Mouse (Mus musculus): ENCODE measurements around the gene Bnip3. TPM values are rescaled to one million over a fixed set of nuclear protein-coding genes. Genes with fewer than 3 reads are reported as not detected.

Gene Bnip3
- polyA plus RNA-seq, 1 experiment: 69.2 TPM

DNA sequence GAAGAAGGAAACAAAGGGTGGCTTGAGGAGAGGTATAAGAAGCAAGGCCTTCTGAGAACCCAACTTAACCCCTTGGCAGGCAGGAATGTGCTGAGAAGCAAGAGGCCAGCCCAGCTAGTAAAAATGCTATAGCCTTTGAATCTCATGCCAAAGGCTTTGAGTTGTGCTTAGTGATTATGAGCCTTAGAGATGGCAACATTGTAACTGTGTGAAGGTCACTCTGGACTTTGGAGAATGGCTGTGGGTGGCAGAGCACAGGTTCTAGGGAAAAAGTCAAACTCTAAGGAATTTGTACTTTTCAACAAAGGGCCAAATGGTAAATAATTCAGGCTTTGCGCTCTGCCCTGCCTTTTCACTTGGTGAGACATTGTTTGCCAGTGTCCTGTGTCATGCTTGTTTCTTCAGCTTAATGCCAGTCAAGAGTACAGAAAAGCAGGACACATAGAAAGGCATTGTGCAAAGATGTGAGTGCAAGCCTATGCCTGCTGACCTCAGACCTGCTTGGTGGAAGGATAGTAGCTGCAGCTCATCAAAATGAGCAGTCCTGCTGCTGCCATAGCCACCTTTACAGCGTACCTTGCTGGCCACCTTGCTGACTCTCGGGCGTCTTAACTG is 55.8 kb downstream of the Bnip3 start:
- H3K27me3 ChIP-seq (replicated peaks; ENCODE audit: control insufficient read depth, insufficient read depth, low read length): no peaks in the 10 kb centered on the region
- no peak for TF ChIP-seq CTCF (conservative IDR thresholded peaks at IDR 0.05; ENCODE audit: insufficient read depth, insufficient read length, low read depth, low read length)
- no peak for TF ChIP-seq POLR2A (IDR thresholded peaks at IDR 0.05; ENCODE audit: low read depth, low read length)
- peak overlapping the region; percentile 13; the same call in 1 of the 2 replicates for H3K27ac ChIP-seq (ENCODE audit: insufficient read depth, low read depth, low read length)
- peak; percentile 38 for DNase-seq
- no peaks in the 10 kb centered on the region for H3K36me3 ChIP-seq (ENCODE audit: control insufficient read depth, insufficient read depth, low read length)
- peaks cover 14% of the 10 kb centered on the region for H3K4me1 ChIP-seq (ENCODE audit: control insufficient read depth, insufficient read depth, low read length)
- 84% methylated on average over 4 of the region's 4 CpGs for WGBS
- no peak overlapping the region for H3K4me3 ChIP-seq (ENCODE audit: insufficient read depth, low read depth, low read length)

DNA sequence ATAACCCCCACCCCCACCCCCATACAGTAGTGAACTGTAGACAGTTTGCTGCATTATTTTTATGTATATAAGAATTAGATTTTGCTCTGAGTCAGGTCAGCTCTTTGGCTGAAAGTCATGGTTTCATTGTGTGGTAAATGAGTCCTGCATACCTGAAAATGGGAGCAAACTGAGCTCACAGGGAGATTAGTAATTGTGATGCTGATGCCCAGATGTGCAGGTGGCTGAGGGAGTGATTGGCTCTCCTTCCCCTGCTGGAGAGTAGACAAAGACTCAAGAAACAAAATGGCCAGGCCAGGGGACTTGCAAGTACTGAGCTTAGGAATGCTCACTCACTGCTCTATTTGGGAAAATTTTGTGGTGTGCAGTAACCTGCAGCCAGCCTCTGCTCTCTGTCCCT is 59.2 kb downstream of the Bnip3 start:
- peaks cover 29% of the 10 kb centered on the region for H3K4me1 ChIP-seq (ENCODE audit: control insufficient read depth, insufficient read depth, low read length)
- no peak for DNase-seq
- H3K27ac ChIP-seq (ENCODE audit: insufficient read depth, low read depth, low read length): no peak overlapping the region
- no peaks in the 10 kb centered on the region for H3K27me3 ChIP-seq (replicated peaks; ENCODE audit: control insufficient read depth, insufficient read depth, low read length)
- TF ChIP-seq CTCF (conservative IDR thresholded peaks at IDR 0.05; ENCODE audit: insufficient read depth, insufficient read length, low read depth, low read length): no peak
- TF ChIP-seq POLR2A (IDR thresholded peaks at IDR 0.05; ENCODE audit: low read depth, low read length): no peak
- H3K36me3 ChIP-seq (ENCODE audit: control insufficient read depth, insufficient read depth, low read length): no peaks in the 10 kb centered on the region
- H3K4me3 ChIP-seq (ENCODE audit: insufficient read depth, low read depth, low read length): no peak overlapping the region

GRCm38 (mm10) chr7:138848028-138848920 is 61.0 kb downstream of the Bnip3 start:
- WGBS: 57% methylated on average over 7 of the region's 7 CpGs
- H3K27ac ChIP-seq (ENCODE audit: insufficient read depth, low read depth, low read length): no peak overlapping the region
- no peak overlapping the region for H3K4me3 ChIP-seq (ENCODE audit: insufficient read depth, low read depth, low read length)

GRCm38 (mm10) chr7:138847316-138848027 is 61.8 kb downstream of the Bnip3 start:
- 15% methylated on average over 13 of the region's 13 CpGs for WGBS
- Histone ChIP-seq H3K27ac (ENCODE audit: insufficient read depth, low read depth, low read length) (no peak overlapping the region), H3K4me1 (ENCODE audit: control insufficient read depth, insufficient read depth, low read length) (peaks cover 24% of the 10 kb centered on the region), H3K4me3 (ENCODE audit: insufficient read depth, low read depth, low read length) (peak overlapping the region; percentile 66), H3K27me3 (replicated peaks; ENCODE audit: control insufficient read depth, insufficient read depth, low read length) (no peaks in the 10 kb centered on the region), H3K36me3 (ENCODE audit: control insufficient read depth, insufficient read depth, low read length) (no peaks in the 10 kb centered on the region)
- TF ChIP-seq CTCF (conservative IDR thresholded peaks at IDR 0.05; ENCODE audit: insufficient read depth, insufficient read length, low read depth, low read length): no peak
- DNase-seq: peak; percentile 12

More at GRCm38 (mm10) chr7:138848028-138848920, 61.0 kb downstream of the Bnip3 start:
- H3K27me3 ChIP-seq (replicated peaks; ENCODE audit: control insufficient read depth, insufficient read depth, low read length): no peaks in the 10 kb centered on the region
- TF ChIP-seq POLR2A (IDR thresholded peaks at IDR 0.05; ENCODE audit: low read depth, low read length) (no peak), CTCF (conservative IDR thresholded peaks at IDR 0.05; ENCODE audit: insufficient read depth, insufficient read length, low read depth, low read length) (no peak)
- DNase-seq: no peak
- H3K36me3 ChIP-seq (ENCODE audit: control insufficient read depth, insufficient read depth, low read length): no peaks in the 10 kb centered on the region
- peaks cover 30% of the 10 kb centered on the region for H3K4me1 ChIP-seq (ENCODE audit: control insufficient read depth, insufficient read depth, low read length)

DNA sequence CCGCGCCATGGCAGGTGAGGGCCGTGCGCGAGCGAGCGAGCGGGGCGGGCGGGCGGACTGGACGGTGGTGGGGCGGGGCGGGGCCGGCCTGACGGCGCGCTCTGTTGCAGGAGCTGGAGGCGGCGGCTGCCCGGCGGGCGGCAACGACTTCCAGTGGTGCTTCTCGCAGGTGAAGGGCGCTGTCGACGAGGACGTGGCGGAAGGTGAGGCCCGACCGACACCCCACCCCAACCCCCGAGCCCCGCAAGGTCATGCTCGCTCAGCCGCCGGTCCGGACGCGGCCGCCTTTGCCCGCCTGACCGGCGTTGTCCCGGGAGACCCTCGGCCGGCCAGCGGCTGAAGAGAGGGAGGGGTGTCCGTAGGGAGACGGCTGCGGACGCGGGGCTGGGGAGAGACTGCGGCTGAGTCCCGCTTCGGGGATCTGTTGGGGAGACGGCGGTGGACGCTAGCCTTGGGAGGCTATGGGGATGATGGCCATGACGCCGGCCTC is 62.8 kb downstream of the Bnip3 start:
- peaks cover 24% of the 10 kb centered on the region for H3K4me1 ChIP-seq (ENCODE audit: control insufficient read depth, insufficient read depth, low read length)
- DNase-seq: no peak
- WGBS: under 1% methylated on average over 61 of the region's 61 CpGs
- no peaks in the 10 kb centered on the region for H3K27me3 ChIP-seq (replicated peaks; ENCODE audit: control insufficient read depth, insufficient read depth, low read length)
- H3K36me3 ChIP-seq (ENCODE audit: control insufficient read depth, insufficient read depth, low read length): no peaks in the 10 kb centered on the region
- TF ChIP-seq CTCF (conservative IDR thresholded peaks at IDR 0.05; ENCODE audit: insufficient read depth, insufficient read length, low read depth, low read length) (no peak), POLR2A (IDR thresholded peaks at IDR 0.05; ENCODE audit: low read depth, low read length) (no peak)
- H3K4me3 ChIP-seq (ENCODE audit: insufficient read depth, low read depth, low read length): peak overlapping the region; percentile 66
- peak overlapping the region; percentile 59 for H3K27ac ChIP-seq (ENCODE audit: insufficient read depth, low read depth, low read length)

GRCm38 (mm10) chr7:138845544-138846391 is 63.6 kb downstream of the Bnip3 start, which contains the start of the genes Ppp2r2d and Mapk1ip1:
TSS of gene Ppp2r2d (plus strand) at chr7:138846079.
TSS of gene Mapk1ip1 (minus strand) at chr7:138846273.
- Histone ChIP-seq H3K4me3 (ENCODE audit: insufficient read depth, low read depth, low read length) (peak within 1 kb of the TSS; percentile 66), H3K27me3 (replicated peaks; ENCODE audit: control insufficient read depth, insufficient read depth, low read length) (no peaks in the 10 kb centered on the region), H3K4me1 (ENCODE audit: control insufficient read depth, insufficient read depth, low read length) (peaks cover 24% of the 10 kb centered on the region), H3K36me3 (ENCODE audit: control insufficient read depth, insufficient read depth, low read length) (no peaks in the 10 kb centered on the region), H3K27ac (ENCODE audit: insufficient read depth, low read depth, low read length) (peak within 1 kb of the TSS; percentile 81)
- peak; percentile 58 for TF ChIP-seq CTCF (conservative IDR thresholded peaks at IDR 0.05; ENCODE audit: insufficient read depth, insufficient read length, low read depth, low read length)
- peak; percentile 80 for TF ChIP-seq POLR2A (IDR thresholded peaks at IDR 0.05; ENCODE audit: low read depth, low read length)
- under 1% methylated on average over 51 of the region's 51 CpGs for WGBS
- peak; percentile 98 for DNase-seq
